Comparison of ENCODE assay signal across 7 mouse cellular contexts in genomic region chr6:115677441-115677840, GRCm38 (mm10). TPM values are rescaled to one million over a fixed set of nuclear protein-coding genes. Genes with fewer than 3 reads are reported as not detected.
DNase-seq lines count a peak whose midpoint lies in the region; ATAC-seq and TF ChIP-seq lines count a peak whose summit lies in the region.

No protein-coding gene starts in this region.

- no peak overlapping the region for H3K9ac ChIP-seq in lung, postnatal 0 days (replicated peaks; ENCODE audit: low read depth)
- no peak overlapping the region; the same call in 1 of the 2 replicates for H3K9ac ChIP-seq in forebrain, embryonic 11.5 days (ENCODE audit: low read length)
- H3K9ac ChIP-seq in limb, embryonic 12.5 days (replicated peaks), result no peak overlapping the region
- H3K9ac ChIP-seq in stomach, embryonic 15.5 days, result no peak overlapping the region

- no peaks in the 10 kb centered on the region for H3K9me3 ChIP-seq in lung, postnatal 0 days (ENCODE audit: low read length)
- no peaks in the 10 kb centered on the region for H3K9me3 ChIP-seq in forebrain, embryonic 11.5 days (ENCODE audit: control insufficient read depth, low read length)
- no peaks in the 10 kb centered on the region for H3K9me3 ChIP-seq in limb, embryonic 12.5 days
- H3K9me3 ChIP-seq in stomach, embryonic 15.5 days, result no peaks in the 10 kb centered on the region

- H3K4me2 ChIP-seq in lung, postnatal 0 days (replicated peaks; ENCODE audit: low read depth, low read length), result 0 out of 2 replicates have a peak overlapping the region, but pooled peaks have one; percentile 79
- peak overlapping the region; percentile 81; the same call in 1 of the 2 replicates for H3K4me2 ChIP-seq in forebrain, embryonic 11.5 days (ENCODE audit: low read depth, low read length, severe bottlenecking)
- H3K4me2 ChIP-seq in limb, embryonic 12.5 days, result peak overlapping the region; percentile 82
- peak overlapping the region; percentile 59 for H3K4me2 ChIP-seq in stomach, embryonic 15.5 days

- no peak for TF ChIP-seq POLR2A in lung, adult 2 months (IDR thresholded peaks at IDR 0.05; ENCODE audit: borderline replicate concordance, extremely low read depth, low read depth, low read length)

- H3K27me3 ChIP-seq in lung, postnatal 0 days (replicated peaks; ENCODE audit: insufficient read depth, low read length), result no peaks in the 10 kb centered on the region
- no peaks in the 10 kb centered on the region for H3K27me3 ChIP-seq in forebrain, embryonic 11.5 days (ENCODE audit: control insufficient read depth, insufficient read depth, low read length)
- no peaks in the 10 kb centered on the region for H3K27me3 ChIP-seq in limb, embryonic 12.5 days
- no peaks in the 10 kb centered on the region for H3K27me3 ChIP-seq in stomach, embryonic 15.5 days (replicated peaks)

- no peak for TF ChIP-seq EP300 in lung, postnatal 0 days (IDR thresholded peaks at IDR 0.05)

- H3K4me1 ChIP-seq in lung, postnatal 0 days (ENCODE audit: insufficient read depth, low read depth, low read length), result peaks cover 8% of the 10 kb centered on the region; the same call in 1 of the 2 replicates
- peaks cover 11% of the 10 kb centered on the region for H3K4me1 ChIP-seq in lung, adult 2 months (ENCODE audit: control insufficient read depth, insufficient read depth, low read length)
- H3K4me1 ChIP-seq in forebrain, embryonic 11.5 days (replicated peaks; ENCODE audit: control insufficient read depth, insufficient read depth, low read length), result peaks cover 5% of the 10 kb centered on the region
- H3K4me1 ChIP-seq in limb, embryonic 12.5 days (replicated peaks), result peaks cover 9% of the 10 kb centered on the region
- H3K4me1 ChIP-seq in stomach, embryonic 15.5 days, result peaks cover 10% of the 10 kb centered on the region

- H3K4me3 ChIP-seq in lung, postnatal 0 days (ENCODE audit: low read depth, low read length), result no peak overlapping the region; the same call in 1 of the 2 replicates
- no peak overlapping the region for H3K4me3 ChIP-seq in lung, adult 2 months (replicated peaks; ENCODE audit: extremely low read depth, low read depth, low read length)
- H3K4me3 ChIP-seq in forebrain, embryonic 11.5 days (ENCODE audit: low read depth, low read length), result no peak overlapping the region
- H3K4me3 ChIP-seq in limb, embryonic 12.5 days (replicated peaks), result peak overlapping the region; percentile 97; the same call in 1 of the 2 replicates
- H3K4me3 ChIP-seq in stomach, embryonic 15.5 days (replicated peaks), result peak overlapping the region; percentile 71

- no peaks in the 10 kb centered on the region for H3K36me3 ChIP-seq in lung, postnatal 0 days (ENCODE audit: insufficient read depth, low read length)
- no peaks in the 10 kb centered on the region for H3K36me3 ChIP-seq in forebrain, embryonic 11.5 days (ENCODE audit: control insufficient read depth, insufficient read depth, low read length)
- no peaks in the 10 kb centered on the region for H3K36me3 ChIP-seq in limb, embryonic 12.5 days
- H3K36me3 ChIP-seq in stomach, embryonic 15.5 days, result no peaks in the 10 kb centered on the region

- peak; percentile 74 for DNase-seq in lung, postnatal 0 days (ENCODE audit: low spot score)
- no peak for DNase-seq in lung, adult 2 months
- no peak for DNase-seq in forebrain, embryonic 11.5 days (ENCODE audit: low spot score)
- DNase-seq in retina, embryonic 14.5 days (ENCODE audit: low spot score), result no peak

- H3K27ac ChIP-seq in lung, postnatal 0 days (ENCODE audit: low read length), result peak overlapping the region; percentile 99
- H3K27ac ChIP-seq in forebrain, embryonic 11.5 days (ENCODE audit: low read depth, low read length), result no peak overlapping the region
- no peak overlapping the region for H3K27ac ChIP-seq in limb, embryonic 12.5 days
- no peak overlapping the region for H3K27ac ChIP-seq in stomach, embryonic 15.5 days

- WGBS in lung, postnatal 0 days, result 65% methylated on average over 7 of the region's 7 CpGs
- WGBS in lung, adult 2 months, result 76% methylated on average over 7 of the region's 7 CpGs
- WGBS in forebrain, embryonic 11.5 days, result 98% methylated on average over 7 of the region's 7 CpGs
- WGBS in limb, embryonic 12.5 days, result 97% methylated on average over 7 of the region's 7 CpGs
- WGBS in stomach, embryonic 15.5 days, result 93% methylated on average over 7 of the region's 7 CpGs

- TF ChIP-seq CTCF in lung, postnatal 0 days (IDR thresholded peaks at IDR 0.05), result no peak
- TF ChIP-seq CTCF in lung, adult 2 months (IDR thresholded peaks at IDR 0.05; ENCODE audit: insufficient read depth, low read length), result no peak

- ATAC-seq in lung, postnatal 0 days, result no peak
- no peak for ATAC-seq in forebrain, embryonic 11.5 days (replicated peaks; ENCODE audit: low FRiP score)
- ATAC-seq in limb, embryonic 12.5 days (ENCODE audit: insufficient number of reproducible peaks, insufficient read depth, low FRiP score, low TSS enrichment, low read depth), result no peak
- no peak for ATAC-seq in stomach, embryonic 15.5 days (ENCODE audit: insufficient read depth, low FRiP score, low read depth)
- no peak for ATAC-seq in granulocyte monocyte progenitor cell, adult 5-6 weeks (replicated peaks; ENCODE audit: poor library complexity, severe bottlenecking)

RNA-seq across cellular contexts. Expression of gene Raf1, which starts 1.0 kb away (rescaled TPM):
- polyA plus RNA-seq in lung, postnatal 0 days (2015; fragmentation: Nextera tagmentation; extraction: Ambion mirVana), result 58.9 and 60.6 TPM in 2 replicates
- polyA plus RNA-seq in lung, adult 2 months (2012; rRNA removed), result 98.6 and 131 TPM in 2 replicates
- polyA plus RNA-seq in forebrain, embryonic 11.5 days (2014; fragmentation: Nextera tagmentation; extraction: Ambion mirVana), result 153 and 175 TPM in 2 replicates
- polyA plus RNA-seq in limb, embryonic 12.5 days (2016; fragmentation: Nextera tagmentation; extraction: Ambion mirVana), result 134 and 135 TPM in 2 replicates
- polyA plus RNA-seq in stomach, embryonic 15.5 days (2015; fragmentation: Nextera tagmentation; extraction: Ambion mirVana), result 85.6 and 88.2 TPM in 2 replicates
- total RNA-seq in granulocyte monocyte progenitor cell, adult 5-6 weeks (2014; fragmentation: Nextera tagmentation), result 116 and 120 TPM in 2 replicates
- 60.2 and 65.5 TPM in 2 replicates for total RNA-seq in granulocyte monocyte progenitor cell, adult 5-6 weeks (2017)

Comparison
In these comparisons a context has a peak if more than half of its experiments do, and no peak if none do; other contexts are left out.
1. H3K4me3 ChIP-seq: peak in limb, embryonic 12.5 days (single experiment) and stomach, embryonic 15.5 days (single experiment); none in lung, postnatal 0 days (single experiment), lung, adult 2 months (single experiment) and forebrain, embryonic 11.5 days (single experiment).
2. Peak in every context shown above with its lines, with median percentiles within 50 percentile points of each other: H3K4me2 ChIP-seq.